Mouse (Mus musculus) midbrain, embryonic 16.5 days (tissue): ENCODE data around the gene Doxl2. TPM values are rescaled to one million over a fixed set of nuclear protein-coding genes. Genes with fewer than 3 reads are reported as not detected.
A peak's percentile ranks its signal among the peaks of the same experiment; 100 is the strongest.

Experiments
- ATAC-seq: fragments of 200-750 bp; cut with Nextera tagmentation; 2 replicates; pipeline ENCODE4 v1.8.0; 2017; ENCODE audit warnings: moderate TSS enrichment
- H3K27ac ChIP-seq: fragments of 300-500 bp; sonication (generic); 2 replicates; pipeline ENCODE4 v1.5.1; 2014; ENCODE audit warnings: mild to moderate bottlenecking, low read length, mixed read lengths
- H3K27me3 ChIP-seq: fragments of 300-500 bp; sonication (generic); 2 replicates; pipeline ENCODE4 v1.6.1; 2014; ENCODE audit warnings: low read depth, low read length, mixed read lengths; ENCODE audit not compliant: control insufficient read depth, insufficient read depth
- H3K36me3 ChIP-seq: fragments of 300-500 bp; sonication (generic); 2 replicates; pipeline ENCODE4 v1.6.1; 2014; ENCODE audit warnings: mild to moderate bottlenecking, low read length, moderate library complexity, mixed read lengths; ENCODE audit not compliant: control insufficient read depth, insufficient read depth
- H3K4me1 ChIP-seq: fragments of 300-500 bp; sonication (generic); 2 replicates; pipeline ENCODE4 v1.6.1; 2014; ENCODE audit warnings: mild to moderate bottlenecking, low read length, mixed read lengths; ENCODE audit not compliant: control insufficient read depth, insufficient read depth
- H3K4me2 ChIP-seq: fragments of 300-500 bp; sonication (generic); 2 replicates; pipeline ENCODE4 v1.6.1; 2014; ENCODE audit warnings: mild to moderate bottlenecking, low read length, mixed read lengths
- H3K4me3 ChIP-seq: fragments of 300-500 bp; sonication (generic); 2 replicates; pipeline ENCODE4 v1.5.1; 2014; ENCODE audit warnings: low read depth, mild to moderate bottlenecking, low read length, moderate library complexity, mixed read lengths
- H3K9ac ChIP-seq: fragments of 300-500 bp; sonication (generic); 2 replicates; pipeline ENCODE4 v1.6.1; 2014; ENCODE audit warnings: low read depth, low read length, mixed read lengths
- H3K9me3 ChIP-seq: fragments of 300-500 bp; sonication (generic); replicated peaks from 2 replicates; pipeline ENCODE4 v1.6.1; 2014; ENCODE audit warnings: mild to moderate bottlenecking, low read length, mixed read lengths; ENCODE audit not compliant: control insufficient read depth, poor library complexity, severe bottlenecking
- WGBS: fragments of 180-500 bp; shearing (Covaris S2); extraction: QIAGEN DNeasy Blood & Tissue Kit; methylation state at CpG from one replicate; pipeline ENCODE4 v1.1.7; 2014; 5-methylcytosine and 5-hydroxymethylcytosine counted together
- polyA plus RNA-seq: library from polyadenylated mRNA; unstranded; fragments of >200 nt; fragmentation: Nextera tagmentation; extraction: Ambion mirVana; gene quantifications from 2 replicates; pipeline ENCODE4 v1.2.1, GENCODE M21; 2015

The Doxl2 gene
- polyA plus RNA-seq, 1 experiment from 2014 or later, result not detected

DNA sequence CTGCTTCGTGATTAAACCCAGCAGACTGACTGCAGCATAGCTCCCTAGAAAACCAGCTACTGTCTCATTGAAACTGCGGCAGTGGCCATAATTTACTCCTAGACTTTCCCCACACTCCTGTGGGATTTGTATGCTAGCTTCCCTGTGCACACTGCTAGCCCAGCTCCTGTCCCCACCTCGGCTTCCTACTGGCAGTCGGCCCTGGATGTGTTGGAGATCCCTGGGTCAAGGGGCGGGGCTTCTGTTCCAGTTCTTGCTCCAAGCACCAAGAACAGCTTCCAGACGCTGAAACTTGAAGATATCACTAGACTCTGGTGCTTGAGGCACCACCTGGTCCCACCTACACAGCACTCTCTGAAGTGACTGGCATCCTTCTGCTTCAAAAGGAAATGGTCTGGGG lies 23.4 kb downstream of the Doxl2 start:
- Histone ChIP-seq H3K27ac (no peak overlapping the region), H3K4me2 (no peak overlapping the region), H3K4me1 (no peaks in the 10 kb centered on the region), H3K9ac (no peak overlapping the region), H3K36me3 (no peaks in the 10 kb centered on the region), H3K4me3 (no peak overlapping the region), H3K27me3 (no peaks in the 10 kb centered on the region), H3K9me3 (no peaks in the 10 kb centered on the region)
- no peak for ATAC-seq
- WGBS, result 82% methylated on average over 6 of the region's 6 CpGs

DNA sequence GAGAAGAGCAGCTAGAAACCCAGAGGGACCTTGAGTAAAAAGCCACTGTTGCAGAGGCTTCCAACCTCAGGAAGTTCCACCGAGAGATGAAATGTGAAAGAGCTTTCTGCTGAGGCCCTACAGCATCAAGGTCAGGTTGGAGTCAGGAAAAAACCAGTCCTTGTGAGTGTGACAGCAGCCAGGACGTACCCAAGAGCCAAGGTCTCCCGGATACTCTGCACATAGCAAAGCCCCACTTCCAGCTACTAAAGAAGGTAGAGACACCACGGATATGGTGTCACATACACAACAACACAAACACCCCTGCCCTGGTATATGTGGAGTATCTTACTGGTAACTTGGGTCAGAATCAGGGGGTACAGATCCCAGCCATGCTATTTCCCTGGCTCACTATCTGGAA lies 24.0 kb downstream of the Doxl2 start:
- no peak for ATAC-seq
- Histone ChIP-seq H3K27me3 (no peaks in the 10 kb centered on the region), H3K9me3 (no peaks in the 10 kb centered on the region), H3K4me1 (no peaks in the 10 kb centered on the region), H3K4me3 (no peak overlapping the region), H3K27ac (no peak overlapping the region), H3K9ac (no peak overlapping the region), H3K36me3 (no peaks in the 10 kb centered on the region), H3K4me2 (no peak overlapping the region)
- 88% methylated on average over 4 of the region's 4 CpGs for WGBS

DNA sequence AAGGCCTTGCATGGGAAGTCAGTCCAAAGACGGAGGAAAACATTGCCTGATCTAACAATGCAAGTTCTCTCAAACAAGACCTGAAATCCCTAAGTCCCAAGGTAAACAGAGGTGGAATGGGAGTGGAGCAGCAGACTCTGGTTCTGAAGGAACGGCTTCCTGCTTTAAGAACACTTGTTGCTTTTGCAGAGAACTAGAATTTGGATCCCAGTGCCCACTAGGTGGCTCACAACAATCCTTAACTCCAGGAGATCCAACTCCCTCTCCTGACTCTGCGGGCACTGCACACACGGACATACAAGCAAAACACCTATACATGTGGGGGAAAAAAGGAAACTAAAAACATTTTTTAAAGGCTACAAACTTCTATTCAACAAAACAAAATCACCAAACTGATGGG lies 28.6 kb downstream of the Doxl2 start:
- no peaks in the 10 kb centered on the region for H3K27me3 ChIP-seq
- H3K4me1 ChIP-seq, result peaks cover 3% of the 10 kb centered on the region; the same call in 1 of the 2 replicates
- no peak overlapping the region for H3K9ac ChIP-seq
- H3K4me2 ChIP-seq, result no peak overlapping the region
- H3K36me3 ChIP-seq, result no peaks in the 10 kb centered on the region
- H3K4me3 ChIP-seq, result no peak overlapping the region
- ATAC-seq, result no peak
- H3K9me3 ChIP-seq, result no peaks in the 10 kb centered on the region
- WGBS, result 53% methylated on average over 4 of the region's 4 CpGs
- no peak overlapping the region for H3K27ac ChIP-seq

DNA sequence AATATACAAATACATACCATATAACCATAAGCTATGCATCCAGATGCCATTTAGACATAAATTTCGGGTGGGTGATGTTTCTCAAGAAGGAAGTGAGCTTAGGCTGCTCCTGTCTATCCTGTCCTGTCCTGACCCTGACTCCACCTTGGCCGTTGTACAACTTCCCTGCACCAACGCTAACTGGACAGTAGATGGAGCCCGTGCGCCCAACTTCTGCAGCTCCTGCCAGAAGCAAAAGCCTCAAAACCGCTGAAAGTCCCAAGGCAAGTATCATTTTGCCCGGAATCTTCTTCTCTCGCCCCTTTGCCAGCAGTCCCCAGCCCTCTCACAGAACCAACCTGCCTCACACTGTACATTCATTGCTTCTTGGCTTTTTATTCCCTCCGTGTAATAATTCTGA lies 33.2 kb downstream of the Doxl2 start:
- no peaks in the 10 kb centered on the region for H3K9me3 ChIP-seq
- H3K4me3 ChIP-seq, result peak overlapping the region; percentile 31
- H3K36me3 ChIP-seq, result no peaks in the 10 kb centered on the region
- H3K9ac ChIP-seq, result no peak overlapping the region
- ATAC-seq, result peak; percentile 51; the same call in 1 of the 2 replicates
- peak overlapping the region; percentile 57 for H3K4me2 ChIP-seq
- H3K27me3 ChIP-seq, result no peaks in the 10 kb centered on the region
- peaks cover 7% of the 10 kb centered on the region; the same call in 1 of the 2 replicates for H3K4me1 ChIP-seq
- under 1% methylated on average over 9 of the region's 9 CpGs for WGBS
- no peak overlapping the region for H3K27ac ChIP-seq

DNA sequence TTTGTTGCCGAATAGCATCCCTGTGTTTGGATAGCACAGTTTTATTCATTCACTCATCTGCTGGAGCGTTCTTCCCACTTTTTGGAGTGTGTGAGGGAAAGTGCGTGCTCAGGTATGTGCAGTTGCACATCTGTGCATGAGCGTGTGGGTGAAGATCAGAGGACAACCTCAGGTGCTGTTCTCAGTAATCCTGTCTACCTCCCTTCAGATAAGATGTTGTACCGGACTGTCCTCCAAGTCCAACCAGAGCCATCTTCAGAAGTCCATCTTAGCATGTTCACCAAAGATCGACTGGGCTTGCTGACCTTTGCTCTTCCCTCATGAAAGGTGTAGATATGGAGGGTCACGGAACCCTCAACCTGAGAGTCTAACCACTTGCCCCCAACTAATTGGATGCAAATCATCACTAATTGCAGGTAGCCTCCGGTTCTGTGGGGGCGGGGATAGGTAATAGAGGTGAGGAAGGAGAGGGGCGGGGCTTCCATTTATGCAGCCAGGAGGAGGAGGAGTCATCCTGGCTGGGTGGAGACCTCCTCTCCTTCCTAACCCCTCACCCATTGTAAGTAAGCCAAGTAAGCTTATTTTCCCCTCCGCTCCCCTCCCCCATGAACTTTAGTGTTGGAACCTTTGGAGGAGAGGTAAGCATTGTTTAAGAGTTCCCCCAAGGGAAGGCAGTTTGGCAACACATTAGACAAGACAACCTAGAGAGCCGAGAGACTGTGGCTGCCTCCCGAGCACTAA lies 33.8 kb downstream of the Doxl2 start:
- Histone ChIP-seq H3K9me3 (no peaks in the 10 kb centered on the region), H3K4me2 (peak overlapping the region; percentile 57), H3K9ac (no peak overlapping the region), H3K4me3 (peak overlapping the region; percentile 31), H3K27me3 (no peaks in the 10 kb centered on the region), H3K36me3 (no peaks in the 10 kb centered on the region), H3K4me1 (peaks cover 7% of the 10 kb centered on the region; the same call in 1 of the 2 replicates), H3K27ac (no peak overlapping the region)
- 30% methylated on average over 13 of the region's 13 CpGs for WGBS
- no peak for ATAC-seq

DNA sequence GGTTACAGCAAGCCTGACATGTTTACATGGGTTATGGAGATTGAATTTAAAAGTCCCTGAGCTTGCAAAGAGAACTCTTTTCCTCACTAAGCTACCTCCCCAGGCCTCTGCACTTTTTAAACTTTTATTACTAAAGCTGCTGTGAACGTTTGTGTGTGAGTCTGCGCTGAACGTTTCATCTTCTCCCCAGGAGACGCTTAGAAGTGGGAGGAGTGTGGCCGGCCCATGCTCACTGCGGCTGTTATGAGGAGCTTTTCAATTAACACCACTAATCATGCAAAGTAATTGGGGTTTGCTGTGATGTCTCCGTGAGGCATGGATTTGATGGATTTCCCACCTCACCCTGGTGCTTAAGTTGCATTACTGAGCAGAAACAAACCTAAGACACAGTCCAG lies 34.4 kb downstream of the Doxl2 start:
- peaks cover 7% of the 10 kb centered on the region; the same call in 1 of the 2 replicates for H3K4me1 ChIP-seq
- peak overlapping the region; percentile 0; the same call in 1 of the 2 replicates for H3K4me2 ChIP-seq
- 37% methylated on average over 7 of the region's 7 CpGs for WGBS
- no peaks in the 10 kb centered on the region for H3K36me3 ChIP-seq
- H3K9ac ChIP-seq, result no peak overlapping the region
- H3K9me3 ChIP-seq, result no peaks in the 10 kb centered on the region
- no peaks in the 10 kb centered on the region for H3K27me3 ChIP-seq
- ATAC-seq, result no peak
- H3K27ac ChIP-seq, result no peak overlapping the region
- H3K4me3 ChIP-seq, result no peak overlapping the region

DNA sequence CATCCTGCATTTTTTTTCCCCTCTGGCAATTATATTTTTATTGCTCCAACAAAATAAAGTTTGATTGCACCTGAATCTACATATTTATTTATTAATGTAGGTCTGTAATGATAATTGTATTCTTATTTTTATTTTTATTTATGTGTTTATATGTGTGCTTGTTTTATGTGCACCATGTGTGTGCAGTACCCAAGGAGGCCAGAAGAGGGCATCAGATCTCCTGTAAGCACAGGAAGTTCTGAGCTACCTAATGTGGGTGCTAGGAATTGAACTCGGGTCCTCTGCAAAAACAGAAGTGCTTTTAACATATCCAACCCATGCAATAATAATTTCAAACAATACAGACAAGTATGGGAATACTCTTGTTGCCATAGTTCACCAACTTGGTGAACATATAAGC lies 34.9 kb downstream of the Doxl2 start:
- H3K36me3 ChIP-seq, result no peaks in the 10 kb centered on the region
- no peak overlapping the region for H3K9ac ChIP-seq
- H3K9me3 ChIP-seq, result no peaks in the 10 kb centered on the region
- no peak overlapping the region for H3K4me3 ChIP-seq
- H3K27ac ChIP-seq, result no peak overlapping the region
- no peak for ATAC-seq
- WGBS, result 96% methylated on average over 1 of the region's 1 CpGs
- H3K4me1 ChIP-seq, result peaks cover 7% of the 10 kb centered on the region; the same call in 1 of the 2 replicates
- no peak overlapping the region for H3K4me2 ChIP-seq
- no peaks in the 10 kb centered on the region for H3K27me3 ChIP-seq

DNA sequence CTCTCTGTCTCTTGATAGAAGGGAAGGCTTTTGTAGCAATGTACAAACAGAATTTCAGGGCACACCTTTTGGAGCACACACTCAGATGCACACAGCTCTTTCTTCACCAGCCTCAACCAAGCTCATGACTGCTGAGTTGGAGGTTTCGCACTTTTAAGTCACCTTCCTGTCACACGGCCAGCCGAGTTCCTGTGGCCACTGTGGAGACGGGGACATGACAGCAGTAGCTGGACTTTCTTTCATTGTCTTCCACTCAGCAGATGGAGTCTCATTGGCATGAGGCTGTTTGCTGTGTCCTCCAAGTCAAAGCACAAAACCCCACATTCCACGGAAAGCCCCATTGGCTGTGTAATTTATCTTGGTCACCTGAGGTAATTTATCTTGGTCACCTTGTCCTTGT lies 36.4 kb downstream of the Doxl2 start:
- no peaks in the 10 kb centered on the region for H3K27me3 ChIP-seq
- no peak overlapping the region for H3K4me3 ChIP-seq
- 93% methylated on average over 5 of the region's 5 CpGs for WGBS
- H3K9me3 ChIP-seq, result no peaks in the 10 kb centered on the region
- peaks cover 7% of the 10 kb centered on the region; the same call in 1 of the 2 replicates for H3K4me1 ChIP-seq
- no peak for ATAC-seq
- no peaks in the 10 kb centered on the region for H3K36me3 ChIP-seq
- H3K9ac ChIP-seq, result no peak overlapping the region
- no peak overlapping the region for H3K27ac ChIP-seq
- H3K4me2 ChIP-seq, result no peak overlapping the region

DNA sequence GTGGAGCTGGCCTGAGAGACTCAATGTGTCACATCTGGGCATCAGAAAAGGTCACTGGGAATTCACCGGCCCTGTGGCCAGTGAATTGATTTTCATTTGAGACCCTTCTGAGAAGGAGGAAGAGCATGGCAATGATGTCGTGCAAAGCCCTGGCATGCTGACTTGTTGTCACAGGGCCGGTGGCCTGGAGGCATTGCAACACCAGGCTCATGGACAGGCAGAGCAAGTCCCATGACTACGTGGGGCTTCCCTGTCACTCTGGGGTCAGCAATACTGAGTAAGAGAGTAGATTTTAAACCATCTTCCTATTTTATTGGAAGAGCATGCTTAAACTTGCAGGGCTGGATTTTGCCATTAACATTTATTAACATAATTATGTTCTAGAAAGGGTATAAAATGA lies 38.3 kb downstream of the Doxl2 start:
- Histone ChIP-seq H3K36me3 (no peaks in the 10 kb centered on the region), H3K9ac (no peak overlapping the region), H3K27ac (no peak overlapping the region), H3K4me1 (peaks cover 7% of the 10 kb centered on the region; the same call in 1 of the 2 replicates), H3K4me2 (no peak overlapping the region), H3K27me3 (no peaks in the 10 kb centered on the region), H3K9me3 (no peaks in the 10 kb centered on the region), H3K4me3 (no peak overlapping the region)
- ATAC-seq, result no peak
- WGBS, result 84% methylated on average over 4 of the region's 4 CpGs
